Mouse (Mus musculus) cerebellum, adult 2 months (tissue): ENCODE measurements around the gene Zfp420. TPM values are rescaled to one million over a fixed set of nuclear protein-coding genes. Genes with fewer than 3 reads are reported as not detected.

Experiments
- DNase-seq, 2 experiments: peaks; one replicate each; pipeline ENCODE4 v3.0.0; 2021
- H3K27ac ChIP-seq: fragments of 200-500 bp; 2 replicates; pipeline ENCODE4 v1.5.1; 2012; ENCODE audit warnings: low read length, control low read depth, inconsistent platforms; ENCODE audit not compliant: insufficient read depth
- H3K27me3 ChIP-seq: fragments of 200-500 bp; 2 replicates; pipeline ENCODE4 v1.6.1; 2012; ENCODE audit warnings: inconsistent platforms, mild to moderate bottlenecking, low read length, moderate library complexity; ENCODE audit not compliant: control insufficient read depth, insufficient read depth
- H3K4me1 ChIP-seq: fragments of 200-500 bp; 2 replicates; pipeline ENCODE4 v1.6.1; 2011; ENCODE audit warnings: low read length; ENCODE audit not compliant: control insufficient read depth, insufficient read depth
- H3K4me3 ChIP-seq: fragments of 200-500 bp; replicated peaks from 2 replicates; pipeline ENCODE3; 2011; ENCODE audit warnings: mild to moderate bottlenecking, low read depth, low read length, control low read depth; ENCODE audit not compliant: insufficient read depth
- CTCF ChIP-seq: fragments of 200-500 bp; IDR thresholded peaks from 2 replicates; pipeline ENCODE4 v1.5.1; 2011; ENCODE audit warnings: low read depth, mild to moderate bottlenecking, control low read depth, low read length, moderate library complexity, borderline replicate concordance; ENCODE audit not compliant: insufficient read depth
- POLR2A ChIP-seq: fragments of 200-500 bp; IDR thresholded peaks from 2 replicates; pipeline ENCODE4 v1.6.1; 2011; ENCODE audit warnings: low read length, control low read depth, borderline replicate concordance; ENCODE audit not compliant: insufficient read depth
- WGBS: fragments of 180-500 bp; shearing (Covaris S2); methylation state at CpG from one replicate; pipeline ENCODE4 v1.1.7; 2018; 5-methylcytosine and 5-hydroxymethylcytosine counted together
- polyA plus RNA-seq: library from polyadenylated mRNA; depleted of rRNA; stranded (reverse); fragments of >200 nt; gene quantifications from 2 replicates; pipeline ENCODE4 v1.2.3, GENCODE M21; 2012

Gene Zfp420
- polyA plus RNA-seq, 1 experiment = 12.7 TPM

DNA sequence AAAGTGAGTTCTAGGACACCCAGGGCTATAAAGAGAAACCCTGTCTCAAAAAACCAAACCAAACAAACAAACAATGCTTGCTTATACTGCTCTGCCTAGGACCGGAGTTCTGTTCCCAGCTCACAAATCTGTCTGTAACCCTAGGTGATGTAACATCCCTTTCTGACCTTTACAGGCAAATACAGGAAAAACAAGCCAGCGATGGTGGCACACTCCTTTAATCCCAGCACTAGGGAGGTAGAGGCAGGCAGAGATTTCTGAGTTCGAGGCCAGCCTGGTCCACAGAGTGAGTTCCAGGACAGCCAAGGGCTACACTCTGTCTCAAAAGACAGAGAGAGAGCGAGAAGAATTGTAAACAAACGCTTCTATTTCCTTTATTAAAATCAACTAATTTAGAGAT is 47.4 kb downstream of the Zfp420 start:
- H3K4me3 ChIP-seq = peak overlapping the region; percentile 12
- DNase-seq = no peak
- peaks cover 2% of the 10 kb centered on the region; the same call in 1 of the 2 replicates for H3K4me1 ChIP-seq
- no peak overlapping the region for H3K27ac ChIP-seq
- WGBS = 92% methylated on average over 5 of the region's 5 CpGs
- no peak for TF ChIP-seq POLR2A
- no peak for TF ChIP-seq CTCF
- H3K27me3 ChIP-seq = no peaks in the 10 kb centered on the region

DNA sequence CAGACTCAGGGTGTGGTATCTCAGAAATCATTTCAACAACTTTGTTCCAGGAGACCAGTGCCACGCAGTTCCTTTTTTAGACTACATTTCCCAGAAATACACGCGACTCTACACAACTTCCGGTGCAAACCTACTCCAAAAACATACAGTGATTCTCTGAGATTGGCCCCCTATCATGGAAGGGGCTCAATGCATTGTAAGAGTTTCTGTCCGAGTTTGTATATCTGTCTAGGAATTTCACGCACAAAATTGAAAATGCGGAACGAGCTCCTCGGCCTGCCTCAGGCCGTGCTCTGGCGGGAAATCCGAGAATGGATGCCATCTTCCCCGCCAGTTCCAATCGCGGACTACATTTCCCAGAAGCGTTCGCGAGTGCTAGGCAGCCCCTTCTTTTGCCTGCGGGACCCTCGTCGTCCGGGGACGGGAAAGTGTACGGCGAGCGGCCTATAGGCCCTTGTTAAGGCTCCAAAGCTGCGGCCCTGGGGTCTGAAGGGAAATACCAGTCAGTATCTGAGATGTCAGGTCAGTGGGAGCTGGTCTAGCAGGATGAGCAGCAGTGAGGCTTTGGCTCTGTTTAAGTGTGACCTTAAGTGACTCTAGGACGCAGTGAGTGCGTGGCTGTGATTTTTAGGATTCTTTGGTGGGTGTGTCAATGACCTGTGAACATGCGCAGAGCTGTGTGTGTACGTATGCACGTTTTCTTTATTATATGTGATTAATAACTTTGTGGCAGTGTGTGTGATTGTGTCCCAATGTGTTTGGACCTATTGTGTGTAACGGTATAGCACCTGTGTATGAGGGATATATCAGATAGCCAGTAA is 48.6 kb downstream of the Zfp420 start, which contains the start of gene Zfp383:
TSS of gene Zfp383 (plus strand) at position 94 of the 821 bp plus-strand sequence.
- Histone ChIP-seq H3K4me1 (peaks cover 2% of the 10 kb centered on the region; the same call in 1 of the 2 replicates), H3K27me3 (no peaks in the 10 kb centered on the region), H3K27ac (peak within 1 kb of the TSS; percentile 91), H3K4me3 (peak within 1 kb of the TSS; percentile 99)
- WGBS = under 1% methylated on average over 33 of the region's 33 CpGs
- TF ChIP-seq POLR2A (peak; percentile 50; the same call in 1 of the 2 replicates), CTCF (no peak)
- DNase-seq = peak; percentile 84 to 88

DNA sequence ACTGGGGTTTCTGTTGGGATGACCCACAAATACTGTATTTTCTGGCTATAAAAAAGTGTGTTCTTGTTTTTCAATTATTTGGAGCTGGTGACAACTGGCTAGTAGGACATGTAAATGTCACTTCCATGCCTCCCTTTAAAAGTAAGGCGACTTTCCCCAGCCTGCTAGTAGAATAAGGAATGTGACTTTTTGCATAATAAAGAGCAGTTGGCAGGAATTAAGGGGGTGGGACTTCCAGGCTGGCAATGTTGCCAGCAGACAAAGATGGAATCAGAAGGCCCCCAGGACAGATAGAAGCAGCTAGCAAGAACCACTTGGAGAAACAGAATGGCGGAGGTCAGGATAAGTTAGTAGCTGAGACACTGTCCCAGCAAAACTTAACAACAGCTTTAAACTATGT is 50.5 kb downstream of the Zfp420 start:
- Histone ChIP-seq H3K27me3 (no peaks in the 10 kb centered on the region), H3K4me3 (no peak overlapping the region), H3K4me1 (peaks cover 2% of the 10 kb centered on the region; the same call in 1 of the 2 replicates), H3K27ac (no peak overlapping the region)
- DNase-seq = no peak
- no peak for TF ChIP-seq POLR2A
- TF ChIP-seq CTCF = no peak
- WGBS = 39% methylated on average over 2 of the region's 2 CpGs

DNA sequence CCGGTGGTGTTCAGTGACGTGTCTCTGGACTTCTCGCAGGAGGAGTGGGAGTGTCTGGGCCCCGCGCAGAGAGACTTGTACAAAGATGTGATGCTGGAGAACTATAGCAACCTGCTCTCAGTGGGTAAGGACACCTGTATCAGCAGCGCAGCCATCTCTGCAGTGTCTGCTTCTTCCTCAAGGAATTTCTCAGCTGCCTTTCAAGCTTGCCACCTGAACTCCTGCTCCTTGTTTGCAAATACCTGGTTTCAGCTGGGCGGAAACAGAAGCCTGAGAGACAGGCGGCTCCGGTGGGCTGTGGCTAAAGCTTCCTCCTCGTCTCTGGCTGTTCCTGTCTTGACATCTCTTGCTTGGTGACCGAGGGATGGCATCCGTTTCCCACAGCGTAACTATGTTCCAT is 52.4 kb downstream of the Zfp420 start:
- Histone ChIP-seq H3K27ac (no peak overlapping the region), H3K4me3 (no peak overlapping the region), H3K27me3 (no peaks in the 10 kb centered on the region), H3K4me1 (peaks cover 2% of the 10 kb centered on the region; the same call in 1 of the 2 replicates)
- DNase-seq = no peak
- TF ChIP-seq CTCF (no peak), POLR2A (no peak)
- WGBS = 91% methylated on average over 13 of the region's 13 CpGs

DNA sequence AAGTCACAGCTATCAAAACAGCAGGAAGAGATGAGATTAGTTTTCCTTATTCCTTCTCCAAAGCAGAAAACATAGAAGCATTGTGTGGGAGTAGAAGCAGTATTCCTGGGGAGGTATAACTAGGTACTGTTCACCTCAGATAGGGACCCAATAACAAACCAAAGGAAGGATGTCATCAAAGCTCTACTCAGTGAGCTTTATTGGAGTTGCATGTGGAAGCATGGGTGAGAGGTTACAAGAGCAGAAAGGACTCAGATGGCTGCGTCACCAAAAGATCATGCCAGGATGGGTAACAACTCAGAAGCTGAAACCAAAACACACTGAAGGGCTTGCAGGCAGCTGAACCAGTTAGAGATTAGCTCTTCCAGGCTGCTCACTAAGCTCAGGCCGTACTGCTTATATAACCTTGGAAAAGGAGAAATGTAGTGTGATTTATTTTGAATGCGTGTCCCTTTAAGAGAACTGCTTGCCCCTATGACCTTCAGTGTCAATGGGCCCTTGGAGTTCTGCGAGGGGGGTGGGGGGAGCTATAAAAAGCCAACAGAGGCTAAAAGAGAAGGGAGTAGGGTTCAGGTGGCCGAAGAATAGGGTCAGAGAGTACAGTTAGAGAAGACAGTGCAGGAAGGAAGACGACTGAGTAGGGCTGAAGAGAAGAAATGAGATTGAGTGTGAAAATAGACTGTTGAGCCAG is 57.7 kb downstream of the Zfp420 start:
- TF ChIP-seq CTCF = no peak
- no peak for TF ChIP-seq POLR2A
- 73% methylated on average over 6 of the region's 6 CpGs for WGBS
- no peak overlapping the region for H3K27ac ChIP-seq
- no peak for DNase-seq
- no peak overlapping the region for H3K4me3 ChIP-seq
- no peaks in the 10 kb centered on the region for H3K4me1 ChIP-seq
- H3K27me3 ChIP-seq = no peaks in the 10 kb centered on the region

DNA sequence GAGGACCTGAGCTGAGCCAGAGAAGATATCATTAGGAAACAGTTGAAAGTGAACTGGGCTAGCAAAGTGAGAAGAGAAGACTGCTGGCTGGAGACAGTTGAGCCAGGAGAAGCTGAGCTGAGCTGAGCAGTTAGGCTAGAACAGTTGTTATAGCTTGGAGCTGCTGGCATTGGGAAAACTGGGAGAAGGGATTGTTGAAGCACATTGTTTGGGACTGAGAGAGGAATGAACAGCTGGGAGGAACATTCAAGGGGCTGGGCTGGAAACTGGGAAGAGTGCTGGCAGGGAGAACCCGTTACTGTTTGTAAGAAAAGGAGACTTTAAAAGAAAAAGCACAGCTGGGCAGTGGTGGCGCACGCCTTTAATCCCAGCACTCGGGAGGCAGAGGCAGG is 58.3 kb downstream of the Zfp420 start:
- Histone ChIP-seq H3K27me3 (no peaks in the 10 kb centered on the region), H3K4me3 (no peak overlapping the region), H3K4me1 (no peaks in the 10 kb centered on the region), H3K27ac (no peak overlapping the region)
- 93% methylated on average over 4 of the region's 4 CpGs for WGBS
- DNase-seq = no peak
- TF ChIP-seq POLR2A = no peak
- no peak for TF ChIP-seq CTCF

DNA sequence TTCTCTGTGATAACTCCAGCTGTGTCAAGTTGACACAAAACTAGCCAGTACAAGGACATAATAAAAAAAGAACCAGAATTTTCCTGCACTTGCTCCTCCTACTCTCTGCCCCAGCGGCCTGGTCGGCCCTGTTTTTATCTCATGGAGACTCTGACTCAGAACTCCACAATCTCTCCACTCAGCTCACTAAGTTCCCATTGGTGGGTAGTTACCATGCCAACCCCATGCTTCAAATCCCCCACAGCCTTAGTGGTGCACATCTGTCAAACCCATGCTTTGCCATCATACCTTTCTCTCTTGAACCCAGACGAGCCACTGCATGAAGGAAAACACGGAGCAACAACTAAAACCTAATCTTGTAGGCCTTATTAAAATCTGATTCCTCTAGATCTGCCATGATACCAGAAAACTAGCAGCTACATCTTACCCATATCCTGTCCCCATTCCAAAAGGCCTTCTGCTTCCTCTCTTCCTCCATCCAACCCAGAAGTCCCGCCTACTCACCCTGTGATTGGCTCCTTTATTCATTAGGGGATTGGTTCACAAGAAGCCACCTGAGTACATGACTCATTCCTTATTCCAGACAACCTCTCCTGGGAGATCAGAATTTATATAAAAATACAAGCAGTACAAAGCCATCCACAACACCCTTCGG is 61.8 kb downstream of the Zfp420 start:
- Histone ChIP-seq H3K27me3 (no peaks in the 10 kb centered on the region), H3K4me3 (no peak overlapping the region), H3K4me1 (no peaks in the 10 kb centered on the region), H3K27ac (no peak overlapping the region)
- DNase-seq = no peak
- WGBS = 85% methylated on average over 6 of the region's 6 CpGs
- TF ChIP-seq POLR2A (no peak), CTCF (no peak)
